Mouse (Mus musculus) spleen, embryonic (tissue): ENCODE measurements around the gene Phf20.

ENCODE experiments used
- CTCF ChIA-PET: fragments of 350-600 bp; sonication (Branson Sonifier 250); formaldehyde crosslinking; loops from one replicate; lab custom pipeline; 2022; lab: Charles Lee

The Phf20 gene

DNA sequence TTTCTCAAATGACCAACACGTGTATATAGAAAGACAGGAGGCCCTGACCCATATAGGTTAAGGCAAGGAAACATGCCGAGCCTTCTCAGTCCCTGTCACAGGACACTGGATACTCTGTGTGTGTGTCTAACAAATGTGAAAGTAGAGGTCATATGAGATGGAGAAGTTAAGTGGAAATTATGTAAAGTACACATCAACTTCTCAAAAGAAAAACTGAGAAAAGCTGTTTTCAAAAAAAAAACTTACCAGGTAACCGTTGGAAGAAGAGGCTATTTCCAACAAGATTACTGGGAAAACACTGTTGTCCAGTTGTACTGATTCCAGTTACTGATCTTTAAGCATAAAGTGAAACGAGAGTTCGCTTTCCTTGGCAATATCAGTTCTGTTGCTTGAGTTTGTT is 114.7 kb downstream of the Phf20 start:
- CTCF ChIA-PET: interaction anchor here (0.7 to 0.9 kb wide), 2 partner anchors 11 to 12 kb away, joined by 4 to 10 read pairs; no protein-coding TSS in a partner anchor

DNA sequence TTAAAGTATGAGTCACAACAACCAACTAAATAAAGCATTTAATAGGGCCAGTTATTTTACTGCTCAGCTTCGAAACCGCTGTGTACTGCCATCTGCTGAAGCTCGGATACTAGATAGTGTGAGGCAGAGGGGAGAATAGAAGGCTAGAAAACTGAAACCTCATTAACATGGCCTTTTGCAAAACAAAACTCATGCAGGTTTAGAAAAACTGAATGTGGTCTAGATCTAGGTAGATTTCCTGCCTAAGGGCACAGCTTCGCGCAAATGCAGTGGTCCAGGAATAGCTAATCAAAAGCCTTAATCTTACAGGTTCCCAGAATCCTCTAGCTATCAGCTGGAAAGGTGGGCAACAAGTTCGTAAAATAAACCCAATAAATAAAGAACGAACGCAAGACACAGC is 115.2 kb downstream of the Phf20 start:
- CTCF ChIA-PET: interaction anchor here (0.7 to 0.9 kb wide), 2 partner anchors 11 to 13 kb away, joined by 4 to 10 read pairs; no protein-coding TSS in a partner anchor

- CTCF ChIA-PET: interaction anchor here (0.5 to 0.9 kb wide), 2 partner anchors 12 to 100 kb away, joined by 3 to 4 read pairs; no protein-coding TSS in a partner anchor
These were observed 115.6 kb downstream of the Phf20 start for GRCm38 (mm10) chr2:156311841-156312291.

- CTCF ChIA-PET: interaction anchor here (0.5 kb wide), 1 partner anchor 99 kb away, joined by 3 read pairs; no protein-coding TSS in a partner anchor
These were observed 116.1 kb downstream of the Phf20 start, which contains the start of the genes Cnbd2 and Scand1 for GRCm38 (mm10) chr2:156312297-156312897. Gene Cnbd2 (plus strand): TSS chr2:156312299. Gene Scand1 (minus strand): TSS chr2:156312704.

- CTCF ChIA-PET: no interaction called here
These were observed 116.9 kb downstream of the Phf20 start for GRCm38 (mm10) chr2:156313153-156313552.

DNA sequence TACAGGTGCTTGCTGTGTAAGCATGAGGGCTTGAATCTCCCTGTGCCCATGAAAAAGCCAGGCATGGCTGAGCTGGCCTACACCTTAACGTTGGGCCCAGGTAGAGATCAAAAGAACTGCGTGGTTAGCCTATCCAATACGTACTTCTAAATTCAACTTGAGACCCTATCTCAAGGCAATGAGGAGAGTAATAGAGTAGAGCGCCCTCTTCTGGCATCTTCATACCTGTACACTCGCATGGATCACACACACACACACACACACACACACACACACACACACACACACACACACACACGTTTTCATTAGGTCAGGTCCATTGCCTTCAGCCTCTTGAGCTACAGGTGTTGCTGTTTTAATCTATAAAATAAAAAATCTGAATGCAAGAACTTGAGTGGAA is 118.5 kb downstream of the Phf20 start:
- CTCF ChIA-PET: interaction anchor here (0.6 to 0.7 kb wide), 2 partner anchors 25 to 152 kb away, joined by 3 to 8 read pairs; no protein-coding TSS in a partner anchor

- CTCF ChIA-PET: interaction anchor here (0.6 kb wide), 1 partner anchor 355 kb away, joined by 8 read pairs; no protein-coding TSS in a partner anchor
These were observed 122.2 kb downstream of the Phf20 start for GRCm38 (mm10) chr2:156318491-156318890.

GRCm38 (mm10) chr2:156321538-156321937 is 125.3 kb downstream of the Phf20 start:
- CTCF ChIA-PET: no interaction called here

- CTCF ChIA-PET: no interaction called here
These were observed 127.9 kb downstream of the Phf20 start for GRCm38 (mm10) chr2:156324116-156324588.

DNA sequence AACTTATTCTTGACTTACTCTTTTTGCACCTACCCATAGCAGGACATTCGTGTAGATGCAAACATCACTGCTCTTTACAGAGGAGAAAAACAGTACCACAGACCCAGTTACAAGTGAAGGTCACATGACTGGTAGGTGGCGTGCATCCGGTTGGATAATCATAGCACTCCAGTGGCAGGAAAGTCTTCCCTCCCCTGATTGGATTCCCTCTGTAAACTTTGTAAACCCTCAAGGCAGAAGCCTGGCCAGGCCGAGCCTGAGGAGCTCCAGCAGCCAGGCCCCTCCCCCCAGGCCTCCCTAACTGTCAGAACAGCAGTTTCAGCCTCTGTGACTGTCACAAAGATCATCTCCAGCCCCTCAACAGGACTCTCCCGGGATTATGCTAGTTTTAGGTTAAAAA is 128.4 kb downstream of the Phf20 start:
- CTCF ChIA-PET: no interaction called here

DNA sequence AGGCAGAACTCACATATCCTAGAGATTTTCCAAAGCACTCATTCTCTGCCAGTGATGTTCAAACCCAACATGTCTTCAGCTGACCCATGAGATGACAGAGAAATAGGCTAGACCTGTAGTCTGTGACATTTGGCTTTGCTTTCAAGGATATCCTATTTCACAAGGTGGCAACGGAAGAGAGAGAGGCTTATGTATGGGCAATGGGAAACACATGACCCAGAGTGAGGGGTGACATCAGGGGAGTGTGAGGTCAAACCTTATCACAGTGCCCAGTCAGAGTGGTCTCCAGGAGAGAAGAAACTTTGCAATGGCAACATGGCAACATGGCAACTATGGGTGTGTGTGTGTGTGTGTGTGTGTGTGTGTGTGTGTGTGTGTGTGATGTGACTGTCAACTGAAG is 134.4 kb downstream of the Phf20 start:
- CTCF ChIA-PET: no interaction called here

GRCm38 (mm10) chr2:156331446-156331965 is 135.2 kb downstream of the Phf20 start:
- CTCF ChIA-PET: no interaction called here

GRCm38 (mm10) chr2:156340078-156340477 is 143.8 kb downstream of the Phf20 start:
- CTCF ChIA-PET: no interaction called here

- CTCF ChIA-PET: no interaction called here
These were observed 148.7 kb downstream of the Phf20 start for GRCm38 (mm10) chr2:156344775-156345532.

DNA sequence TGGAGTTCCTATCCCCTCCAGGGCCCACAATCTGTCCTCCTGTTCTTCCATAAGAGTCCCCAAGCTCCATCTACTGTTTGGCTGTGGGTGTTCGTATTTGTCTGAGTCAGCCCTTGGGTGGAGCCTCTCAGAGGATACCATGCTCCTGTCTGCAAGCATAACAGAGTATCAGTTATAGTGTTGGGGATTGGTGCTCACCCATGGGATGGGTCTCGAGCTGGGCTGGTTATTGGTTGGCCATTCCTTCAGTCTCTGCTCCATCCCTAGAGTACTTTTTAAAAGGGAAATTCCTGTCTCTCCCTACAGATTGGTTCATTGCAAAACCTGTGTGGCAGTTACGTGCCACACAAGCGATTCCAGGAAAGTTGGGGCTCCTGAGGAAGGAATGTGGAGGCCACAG is 152.5 kb downstream of the Phf20 start:
- CTCF ChIA-PET: no interaction called here

- CTCF ChIA-PET: no interaction called here
These were observed 153.1 kb downstream of the Phf20 start for GRCm38 (mm10) chr2:156349286-156349848.

- CTCF ChIA-PET: no interaction called here
These were observed 155.0 kb downstream of the Phf20 start for GRCm38 (mm10) chr2:156351243-156351642.

GRCm38 (mm10) chr2:156352413-156353165 is 156.3 kb downstream of the Phf20 start:
- CTCF ChIA-PET: no interaction called here

DNA sequence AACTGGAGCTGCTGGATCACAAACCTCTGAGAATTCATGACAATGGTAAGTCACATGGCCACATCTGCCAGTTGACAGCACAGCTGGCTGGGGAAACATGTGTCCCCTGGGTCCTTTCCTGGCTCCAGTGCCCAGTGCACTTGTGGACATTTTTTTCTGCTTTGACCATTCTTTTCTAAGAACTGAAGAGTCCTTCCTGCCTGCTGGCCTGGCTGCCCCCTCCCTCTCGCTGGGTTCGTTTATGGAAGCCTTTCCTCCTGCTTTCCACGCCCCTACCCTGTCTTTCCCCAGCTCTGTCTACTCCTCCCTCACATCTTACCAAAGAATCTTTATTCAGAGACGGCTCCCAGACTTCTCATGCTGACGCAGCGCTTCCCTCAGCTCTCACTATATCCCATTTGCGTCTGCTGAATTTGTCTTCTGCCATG is 157.0 kb downstream of the Phf20 start:
- CTCF ChIA-PET: no interaction called here

DNA sequence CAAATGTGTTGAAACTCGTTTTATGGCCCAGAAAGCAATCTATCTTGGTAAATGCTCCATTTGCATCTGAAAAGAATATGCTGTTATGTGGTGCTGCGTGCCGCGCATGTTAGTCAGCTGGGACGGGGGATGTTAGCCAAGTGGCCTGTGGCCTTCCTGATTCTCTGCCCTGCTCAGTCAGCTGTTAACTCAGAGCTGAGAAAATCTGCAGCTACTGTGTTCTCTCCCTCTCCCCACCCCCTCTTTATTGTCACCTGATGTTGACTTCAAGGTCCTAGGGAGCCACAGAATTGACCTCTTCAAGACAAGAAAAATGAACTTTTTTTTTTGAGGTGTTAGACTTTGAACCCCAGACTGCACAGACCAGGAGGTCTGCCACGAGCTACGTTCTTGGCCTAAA is 159.8 kb downstream of the Phf20 start:
- CTCF ChIA-PET: interaction anchor here (0.6 kb wide), 1 partner anchor 49 kb away, joined by 3 read pairs; no protein-coding TSS in a partner anchor
